Mouse (Mus musculus): ENCODE measurements around the gene Tmed2.

- no peak for TF ChIP-seq GATA1 (IDR thresholded peaks at IDR 0.05; ENCODE audit: low read length)
- TF ChIP-seq TAL1 (IDR thresholded peaks at IDR 0.05; ENCODE audit: low read length) = no peak
These were observed 1.4 kb upstream of the Tmed2 start for GRCm38 (mm10) chr5:124538813-124539792.
